Mouse (Mus musculus): ENCODE measurements at regions not wholly inside any gene's neighbourhood (a gene's known extent, or its start where the extent isn't known, plus 50 kb on each side); places are given as distances from the start of the nearest gene placed in this dataset.
"Not testable (repeated sequence)": the region's sequence is repeated elsewhere in the genome, so short reads cannot be mapped to it uniquely, and the experiment has no call there.

GRCm38 (mm10) chr15:52406156-52406885, 1478.4 kb upstream of the Gm7489 start:
- DNase-seq (ENCODE audit: low spot score in 2 of 2) = no peak

GRCm38 (mm10) chr15:52412869-52413771, 1471.6 kb upstream of the Gm7489 start:
- DNase-seq (ENCODE audit: low spot score in 2 of 2) = peak in 1 of 2 experiments; percentile 8

DNA sequence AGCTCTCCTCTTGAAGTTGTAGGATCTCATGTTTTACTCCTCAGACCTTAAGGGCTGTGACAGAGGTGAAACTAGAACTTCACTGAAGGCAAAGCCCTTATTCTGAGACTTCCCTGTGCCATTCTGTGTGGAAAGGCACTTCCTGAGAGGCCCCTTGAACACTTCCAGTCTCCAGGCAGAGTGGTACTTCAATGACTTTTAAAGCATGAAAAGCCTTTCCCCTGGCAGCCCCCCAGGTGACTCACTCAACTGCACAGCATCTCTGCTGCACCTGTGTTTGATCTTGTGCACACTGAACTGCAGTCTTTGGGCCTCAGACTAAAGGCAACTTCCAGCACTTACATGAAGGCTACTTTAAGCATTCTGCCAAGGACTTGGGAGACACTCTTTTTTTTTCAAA, 1458.7 kb upstream of the Gm7489 start:
- DNase-seq (ENCODE audit: low spot score in 2 of 2) = no peak

DNA sequence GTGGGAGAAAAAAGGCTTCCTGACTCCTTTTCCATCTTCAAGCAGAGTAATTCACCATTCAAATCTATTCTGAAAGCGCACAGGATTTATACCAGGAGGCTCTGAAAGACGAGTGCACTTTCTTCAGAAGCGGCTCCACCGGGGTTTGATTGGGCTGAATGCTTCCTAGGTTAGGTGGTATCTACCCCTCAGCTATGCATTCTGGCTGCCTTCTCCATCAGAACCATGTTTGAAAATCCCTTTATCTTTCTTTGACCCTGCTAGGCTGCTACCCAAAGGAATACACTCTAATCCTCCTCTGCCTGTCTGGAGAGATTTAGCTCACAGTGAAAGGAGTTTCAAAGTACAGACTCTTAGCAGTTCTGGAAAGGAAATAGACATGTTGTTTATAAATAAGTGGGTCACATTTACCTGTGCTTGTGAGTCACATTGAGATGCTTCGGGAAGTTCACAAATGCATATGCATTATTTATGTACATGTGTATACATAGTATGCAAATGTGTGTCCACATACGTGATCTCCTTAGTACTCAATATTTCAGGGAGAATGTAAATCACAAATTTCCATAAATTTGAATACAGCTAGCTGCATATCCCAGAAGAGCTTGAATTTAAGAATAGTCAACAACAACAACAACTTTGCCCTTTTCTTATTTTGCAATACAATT, 1454.1 kb upstream of the Gm7489 start:
- no peak for DNase-seq (ENCODE audit: low spot score in 2 of 2)

GRCm38 (mm10) chr15:52433639-52434038, 1451.1 kb upstream of the Gm7489 start:
- no peak for DNase-seq (ENCODE audit: low spot score in 2 of 2)

DNA sequence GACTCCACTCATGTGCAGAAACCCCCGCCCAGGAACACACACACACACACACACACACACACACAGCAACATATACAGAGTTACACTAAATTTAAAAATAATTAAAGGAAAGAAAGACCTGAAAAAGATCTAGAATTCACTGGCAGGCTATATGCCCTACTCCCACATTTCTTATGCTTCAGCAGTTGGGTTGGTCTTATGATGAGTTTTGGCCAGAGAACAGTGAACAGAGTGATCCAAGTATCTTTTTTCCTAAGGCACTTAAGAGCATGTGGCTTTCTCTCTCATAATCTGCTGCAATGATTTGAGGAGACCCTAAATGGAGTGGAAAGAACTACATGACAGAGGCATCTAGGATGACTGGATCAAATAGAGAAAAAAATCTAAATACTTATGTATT, 1446.3 kb upstream of the Gm7489 start:
- no peak for DNase-seq (ENCODE audit: low spot score in 2 of 2)

DNA sequence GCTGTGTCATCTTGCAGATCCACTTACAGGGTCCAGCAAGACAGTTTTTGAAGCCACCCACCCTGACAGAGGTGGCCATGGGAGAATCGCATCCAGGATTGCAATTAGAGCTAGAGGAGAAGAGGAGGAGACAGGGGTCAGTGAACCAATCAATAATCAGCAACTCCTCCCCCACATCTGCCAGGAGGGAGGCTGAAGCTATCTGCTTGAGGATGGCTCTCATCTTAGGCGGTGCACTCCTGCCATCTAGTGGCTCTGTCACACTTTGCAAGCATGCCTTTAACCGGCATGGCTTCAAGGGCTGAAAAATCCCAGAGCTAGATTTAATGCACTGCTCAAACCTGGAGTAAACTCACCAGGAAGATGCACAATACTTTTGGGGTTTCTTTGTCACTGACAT, 1425.9 kb upstream of the Gm7489 start:
- peak; percentile 61 to 79 for DNase-seq (ENCODE audit: low spot score in 2 of 2)

GRCm38 (mm10) chr15:52459315-52459714, 1425.4 kb upstream of the Gm7489 start:
- no peak for DNase-seq (ENCODE audit: low spot score in 2 of 2)

GRCm38 (mm10) chr15:52464226-52465138, 1420.2 kb upstream of the Gm7489 start:
- DNase-seq (ENCODE audit: low spot score in 2 of 2) = no peak

DNA sequence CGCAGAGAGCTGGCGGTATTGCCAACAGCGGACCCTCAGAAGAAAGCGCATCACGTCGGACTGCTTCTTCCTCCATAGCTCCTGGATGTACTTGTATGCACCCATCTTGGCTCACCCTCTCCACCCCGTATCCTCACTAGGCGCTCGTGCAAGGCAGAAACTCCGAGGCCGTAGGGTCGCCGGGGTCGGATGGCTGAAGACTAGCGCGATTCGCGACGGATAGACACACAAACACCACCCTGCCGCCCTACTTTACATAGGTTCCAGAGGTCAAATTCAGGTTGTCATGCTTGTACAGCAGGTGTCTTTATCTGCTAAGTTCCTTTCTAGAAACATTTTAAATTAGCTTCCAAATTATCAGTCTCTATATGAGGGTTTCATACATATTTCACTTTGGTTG, 1406.6 kb upstream of the Gm7489 start:
- not testable (repeated sequence) for DNase-seq (ENCODE audit: low spot score in 2 of 2)

DNA sequence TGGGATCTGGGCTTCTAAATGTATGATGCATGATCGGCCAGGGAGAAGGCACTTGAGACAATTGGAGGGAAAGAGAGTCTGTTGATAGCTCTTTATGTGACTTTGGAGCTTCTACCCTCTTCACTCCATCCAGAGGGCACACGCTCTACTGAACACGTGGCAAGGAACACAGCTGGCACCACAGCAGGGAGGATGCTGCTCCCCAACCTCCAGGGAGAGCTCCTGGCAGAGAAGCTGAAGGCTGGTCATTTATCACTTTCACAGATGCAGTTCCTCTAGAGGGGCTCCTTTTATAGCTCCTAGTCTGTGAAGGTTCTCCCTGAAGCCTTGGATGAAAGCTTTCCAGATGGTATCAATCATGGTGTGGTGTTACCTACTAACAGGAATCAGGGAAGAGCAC, 1403.9 kb upstream of the Gm7489 start:
- no peak for DNase-seq (ENCODE audit: low spot score in 2 of 2)

GRCm38 (mm10) chr15:52483598-52484165, 1401.0 kb upstream of the Gm7489 start:
- DNase-seq (ENCODE audit: low spot score in 2 of 2) = no peak

DNA sequence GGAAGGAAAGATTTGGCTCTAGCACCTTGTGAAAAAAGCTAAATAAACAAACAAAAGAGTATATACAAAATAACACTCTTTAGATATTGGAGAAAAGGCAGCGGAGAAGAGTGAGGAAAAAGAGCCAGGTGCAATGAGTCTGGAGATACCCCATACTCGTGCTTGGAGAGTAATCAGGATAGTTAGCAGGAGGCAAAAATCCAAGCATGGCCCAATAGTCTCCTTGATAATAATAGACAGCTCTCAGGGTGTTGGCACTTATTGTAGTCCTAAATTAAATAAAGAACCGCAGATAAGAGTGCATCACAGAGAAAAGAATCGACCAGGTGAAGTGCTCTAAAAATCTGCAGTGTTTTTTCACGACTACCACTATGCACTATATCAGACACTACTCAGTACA, 1400.4 kb upstream of the Gm7489 start:
- no peak for DNase-seq (ENCODE audit: low spot score in 2 of 2)

DNA sequence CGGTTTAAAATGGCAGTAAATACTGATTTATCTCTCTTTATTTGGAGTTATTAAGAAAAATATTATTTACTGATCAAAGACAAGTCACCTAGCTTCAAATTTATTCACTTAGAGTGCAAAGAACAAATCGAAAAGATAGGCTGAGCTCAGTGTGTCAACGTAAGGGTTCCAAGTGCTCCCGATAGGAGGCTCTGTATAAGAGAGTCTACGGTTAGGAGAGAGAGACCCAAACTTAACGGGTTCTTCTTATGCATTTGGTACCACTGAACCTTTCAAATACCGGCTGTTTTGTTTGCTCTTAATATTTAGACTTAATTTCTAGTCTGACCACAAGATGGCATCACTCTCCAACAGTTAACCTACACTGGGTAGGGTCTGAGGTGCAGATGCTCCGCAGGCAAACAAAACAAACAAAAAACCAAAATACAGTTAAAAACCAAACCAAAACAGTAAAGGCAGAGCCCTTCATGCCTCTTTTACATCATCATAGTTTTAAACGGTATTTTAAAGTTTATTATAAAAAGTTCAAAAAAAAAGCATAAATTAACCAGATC, 1379.4 kb upstream of the Gm7489 start:
- DNase-seq (ENCODE audit: low spot score in 2 of 2) = no peak

- peak in 1 of 2 experiments; percentile 44 for DNase-seq (ENCODE audit: low spot score in 2 of 2)
Measured at GRCm38 (mm10) chr15:52506930-52507329, 1377.8 kb upstream of the Gm7489 start.

DNA sequence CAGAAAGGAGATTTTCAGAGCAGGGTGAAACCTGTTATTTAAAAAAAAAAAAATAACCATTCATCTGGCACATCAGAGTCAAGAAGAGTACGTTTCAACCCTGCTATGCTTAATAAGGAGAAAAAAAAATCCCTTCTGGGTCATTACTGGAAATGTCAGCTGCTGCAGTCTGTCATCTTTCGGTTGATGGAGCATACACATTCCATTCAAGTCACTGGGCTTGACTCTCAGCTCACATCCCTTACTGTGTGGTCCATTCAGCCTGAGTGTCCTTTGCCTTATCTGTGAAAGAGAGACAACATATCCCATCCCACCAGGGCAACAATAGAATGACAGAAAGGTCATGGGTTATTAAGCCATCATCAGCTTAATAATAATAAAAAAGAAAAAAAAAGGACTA, 1376.1 kb upstream of the Gm7489 start:
- DNase-seq (ENCODE audit: low spot score in 2 of 2) = no peak

GRCm38 (mm10) chr15:52510137-52510536, 1374.6 kb upstream of the Gm7489 start:
- DNase-seq (ENCODE audit: low spot score in 2 of 2) = no peak

DNA sequence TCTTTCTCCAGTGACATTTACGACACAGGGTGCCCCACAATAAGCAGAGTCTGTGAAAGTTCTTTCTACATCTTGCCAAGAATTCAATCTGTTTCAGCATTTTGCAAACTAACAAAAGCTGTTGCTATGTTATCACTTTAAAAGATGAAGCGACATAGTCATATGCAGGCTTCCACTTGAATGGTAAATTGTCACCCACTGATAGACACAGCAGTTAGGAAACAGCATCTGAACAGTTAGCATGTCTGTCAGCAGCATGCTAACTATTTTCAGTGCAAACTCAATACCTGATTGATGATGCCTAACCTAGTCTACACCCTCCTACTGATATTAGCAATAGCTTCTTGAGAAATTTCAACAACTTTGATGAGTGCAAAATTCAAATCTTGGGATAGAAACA, 1348.1 kb upstream of the Gm7489 start:
- DNase-seq (ENCODE audit: low spot score in 2 of 2) = no peak

GRCm38 (mm10) chr15:52558682-52559081, 1326.0 kb upstream of the Gm7489 start:
- no peak for DNase-seq (ENCODE audit: low spot score in 2 of 2)

DNA sequence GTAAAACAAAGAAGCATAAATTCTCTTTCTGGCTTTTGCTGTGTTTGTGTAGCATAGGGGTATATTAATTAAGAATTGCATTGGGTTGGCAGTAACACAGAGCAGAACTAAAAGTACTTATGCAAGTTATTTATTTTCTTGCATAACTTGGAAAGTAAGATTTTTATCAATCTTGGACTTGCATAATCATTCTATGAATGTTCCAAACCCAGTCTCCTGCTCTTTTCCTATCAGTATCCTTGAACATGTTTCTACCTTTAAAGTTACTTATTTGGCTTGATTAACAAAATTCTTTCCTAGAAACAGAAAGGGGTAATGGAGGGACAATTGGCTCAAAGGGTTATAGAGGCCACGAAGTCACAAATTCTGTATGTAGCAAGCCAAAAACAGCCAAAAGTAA, 1320.6 kb upstream of the Gm7489 start:
- DNase-seq (ENCODE audit: low spot score in 2 of 2) = no peak

DNA sequence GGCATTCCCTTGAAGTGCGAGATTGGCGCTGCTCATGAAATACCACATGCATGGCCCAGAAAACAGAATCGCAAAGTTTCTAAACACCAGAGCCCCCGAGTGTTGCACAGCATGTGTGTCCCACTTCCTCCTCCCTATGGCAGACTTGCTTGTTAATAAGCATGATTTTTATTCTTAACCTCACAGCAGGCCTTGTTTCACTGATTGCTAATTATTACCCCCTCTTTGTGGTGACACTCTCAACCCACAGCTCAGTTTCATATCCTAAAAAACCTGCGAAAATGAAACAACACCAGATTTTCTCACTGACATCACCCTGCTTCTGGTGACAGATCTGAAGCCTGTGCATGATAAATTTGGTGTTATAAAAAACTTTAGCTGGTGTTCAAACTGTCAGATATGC, 1319.3 kb upstream of the Gm7489 start:
- DNase-seq (ENCODE audit: low spot score in 2 of 2) = peak; percentile 9 to 18

All from frontal cortex, postnatal 10 days (tissue).